Mouse (Mus musculus): ENCODE results near the gene Tspan11. TPM values are rescaled to one million over a fixed set of nuclear protein-coding genes. Genes with fewer than 3 reads are reported as not detected.

Gene Tspan11
- polyA plus RNA-seq, 1 experiment, result not detected

GRCm38 (mm10) chr6:127949885-127950284, 62.5 kb downstream of the Tspan11 start:
- no peak overlapping the region for H3K27ac ChIP-seq (ENCODE audit: control insufficient read depth, insufficient read depth, low read depth, low read length, poor library complexity)
- WGBS, result 53% methylated on average over 7 of the region's 7 CpGs
- TF ChIP-seq POLR2A (IDR thresholded peaks at IDR 0.05; ENCODE audit: borderline replicate concordance, control insufficient read depth, low read depth, low read length), result no peak
- TF ChIP-seq CTCF (IDR thresholded peaks at IDR 0.05; ENCODE audit: control insufficient read depth, insufficient read depth, low read length), result no peak
- H3K4me3 ChIP-seq (replicated peaks; ENCODE audit: control insufficient read depth, low read depth, low read length), result no peak overlapping the region
- no peaks in the 10 kb centered on the region for H3K4me1 ChIP-seq (ENCODE audit: control insufficient read depth, insufficient read depth, low read length)

- WGBS, result 72% methylated on average over 4 of the region's 4 CpGs
- TF ChIP-seq POLR2A (IDR thresholded peaks at IDR 0.05; ENCODE audit: borderline replicate concordance, control insufficient read depth, low read depth, low read length), result no peak
- Histone ChIP-seq H3K27ac (ENCODE audit: control insufficient read depth, insufficient read depth, low read depth, low read length, poor library complexity) (no peak overlapping the region), H3K4me1 (ENCODE audit: control insufficient read depth, insufficient read depth, low read length) (no peaks in the 10 kb centered on the region), H3K4me3 (replicated peaks; ENCODE audit: control insufficient read depth, low read depth, low read length) (no peak overlapping the region)
Observed at GRCm38 (mm10) chr6:127953071-127953470, 65.7 kb downstream of the Tspan11 start.

GRCm38 (mm10) chr6:127956172-127956571, 68.8 kb downstream of the Tspan11 start:
- no peak overlapping the region for H3K4me3 ChIP-seq (replicated peaks; ENCODE audit: control insufficient read depth, low read depth, low read length)
- no peaks in the 10 kb centered on the region for H3K4me1 ChIP-seq (ENCODE audit: control insufficient read depth, insufficient read depth, low read length)
- TF ChIP-seq POLR2A (IDR thresholded peaks at IDR 0.05; ENCODE audit: borderline replicate concordance, control insufficient read depth, low read depth, low read length), result no peak
- TF ChIP-seq CTCF (IDR thresholded peaks at IDR 0.05; ENCODE audit: control insufficient read depth, insufficient read depth, low read length), result no peak
- no peak overlapping the region for H3K27ac ChIP-seq (ENCODE audit: control insufficient read depth, insufficient read depth, low read depth, low read length, poor library complexity)
- 57% methylated on average over 5 of the region's 5 CpGs for WGBS

GRCm38 (mm10) chr6:127960203-127960602, 72.8 kb downstream of the Tspan11 start:
- H3K4me1 ChIP-seq (ENCODE audit: control insufficient read depth, insufficient read depth, low read length), result no peaks in the 10 kb centered on the region
- 73% methylated on average over 1 of the region's 1 CpGs for WGBS
- H3K4me3 ChIP-seq (replicated peaks; ENCODE audit: control insufficient read depth, low read depth, low read length), result no peak overlapping the region
- TF ChIP-seq CTCF (IDR thresholded peaks at IDR 0.05; ENCODE audit: control insufficient read depth, insufficient read depth, low read length) (no peak), POLR2A (IDR thresholded peaks at IDR 0.05; ENCODE audit: borderline replicate concordance, control insufficient read depth, low read depth, low read length) (no peak)
- no peak overlapping the region for H3K27ac ChIP-seq (ENCODE audit: control insufficient read depth, insufficient read depth, low read depth, low read length, poor library complexity)

- TF ChIP-seq POLR2A (IDR thresholded peaks at IDR 0.05; ENCODE audit: borderline replicate concordance, control insufficient read depth, low read depth, low read length), result no peak
- TF ChIP-seq CTCF (IDR thresholded peaks at IDR 0.05; ENCODE audit: control insufficient read depth, insufficient read depth, low read length), result no peak
- H3K4me3 ChIP-seq (replicated peaks; ENCODE audit: control insufficient read depth, low read depth, low read length), result no peak overlapping the region
- H3K4me1 ChIP-seq (ENCODE audit: control insufficient read depth, insufficient read depth, low read length), result no peaks in the 10 kb centered on the region
- no peak overlapping the region for H3K27ac ChIP-seq (ENCODE audit: control insufficient read depth, insufficient read depth, low read depth, low read length, poor library complexity)
- 81% methylated on average over 8 of the region's 8 CpGs for WGBS
Observed at GRCm38 (mm10) chr6:127965497-127965896, 78.1 kb downstream of the Tspan11 start.

- Histone ChIP-seq H3K4me3 (replicated peaks; ENCODE audit: control insufficient read depth, low read depth, low read length) (no peak overlapping the region), H3K27ac (ENCODE audit: control insufficient read depth, insufficient read depth, low read depth, low read length, poor library complexity) (no peak overlapping the region), H3K4me1 (ENCODE audit: control insufficient read depth, insufficient read depth, low read length) (no peaks in the 10 kb centered on the region)
- WGBS, result 77% methylated on average over 7 of the region's 7 CpGs
- no peak for TF ChIP-seq CTCF (IDR thresholded peaks at IDR 0.05; ENCODE audit: control insufficient read depth, insufficient read depth, low read length)
- TF ChIP-seq POLR2A (IDR thresholded peaks at IDR 0.05; ENCODE audit: borderline replicate concordance, control insufficient read depth, low read depth, low read length), result no peak
Observed at GRCm38 (mm10) chr6:127969709-127970108, 82.3 kb downstream of the Tspan11 start.

GRCm38 (mm10) chr6:127970120-127970519, 82.7 kb downstream of the Tspan11 start:
- H3K27ac ChIP-seq (ENCODE audit: control insufficient read depth, insufficient read depth, low read depth, low read length, poor library complexity), result no peak overlapping the region
- TF ChIP-seq POLR2A (IDR thresholded peaks at IDR 0.05; ENCODE audit: borderline replicate concordance, control insufficient read depth, low read depth, low read length) (no peak), CTCF (IDR thresholded peaks at IDR 0.05; ENCODE audit: control insufficient read depth, insufficient read depth, low read length) (peak; percentile 85)
- H3K4me1 ChIP-seq (ENCODE audit: control insufficient read depth, insufficient read depth, low read length), result no peaks in the 10 kb centered on the region
- no peak overlapping the region for H3K4me3 ChIP-seq (replicated peaks; ENCODE audit: control insufficient read depth, low read depth, low read length)
- 6% methylated on average over 7 of the region's 7 CpGs for WGBS

GRCm38 (mm10) chr6:127970848-127971247, 83.5 kb downstream of the Tspan11 start:
- TF ChIP-seq POLR2A (IDR thresholded peaks at IDR 0.05; ENCODE audit: borderline replicate concordance, control insufficient read depth, low read depth, low read length) (no peak), CTCF (IDR thresholded peaks at IDR 0.05; ENCODE audit: control insufficient read depth, insufficient read depth, low read length) (no peak)
- Histone ChIP-seq H3K27ac (ENCODE audit: control insufficient read depth, insufficient read depth, low read depth, low read length, poor library complexity) (no peak overlapping the region), H3K4me1 (ENCODE audit: control insufficient read depth, insufficient read depth, low read length) (no peaks in the 10 kb centered on the region), H3K4me3 (replicated peaks; ENCODE audit: control insufficient read depth, low read depth, low read length) (no peak overlapping the region)
- 75% methylated on average over 5 of the region's 5 CpGs for WGBS

- 68% methylated on average over 5 of the region's 5 CpGs for WGBS
- H3K4me1 ChIP-seq (ENCODE audit: control insufficient read depth, insufficient read depth, low read length), result no peaks in the 10 kb centered on the region
- H3K4me3 ChIP-seq (replicated peaks; ENCODE audit: control insufficient read depth, low read depth, low read length), result no peak overlapping the region
- H3K27ac ChIP-seq (ENCODE audit: control insufficient read depth, insufficient read depth, low read depth, low read length, poor library complexity), result no peak overlapping the region
- TF ChIP-seq POLR2A (IDR thresholded peaks at IDR 0.05; ENCODE audit: borderline replicate concordance, control insufficient read depth, low read depth, low read length), result no peak
- TF ChIP-seq CTCF (IDR thresholded peaks at IDR 0.05; ENCODE audit: control insufficient read depth, insufficient read depth, low read length), result no peak
Observed at GRCm38 (mm10) chr6:127971931-127972330, 84.5 kb downstream of the Tspan11 start.

All from bone marrow, adult 2 months (tissue).